Mouse (Mus musculus): ENCODE results near the gene Stx8. TPM values are rescaled to one million over a fixed set of nuclear protein-coding genes. Genes with fewer than 3 reads are reported as not detected.

The Stx8 gene
- polyA plus RNA-seq, 1 experiment from 2014 or later = 74.1 TPM

GRCm38 (mm10) chr11:68171973-68172647 is 206.1 kb downstream of the Stx8 start:
- Histone ChIP-seq H3K27me3 (no peaks in the 10 kb centered on the region), H3K4me2 (no peak overlapping the region), H3K9ac (no peak overlapping the region), H3K4me3 (no peak overlapping the region), H3K36me3 (peaks cover 3% of the 10 kb centered on the region; the same call in 1 of the 2 replicates), H3K4me1 (replicated peaks) (no peaks in the 10 kb centered on the region), H3K9me3 (no peaks in the 10 kb centered on the region), H3K27ac (no peak overlapping the region)
- WGBS = 84% methylated on average over 7 of the region's 7 CpGs
- no peak for ATAC-seq (ENCODE audit: low FRiP score)

- Histone ChIP-seq H3K36me3 (peaks cover 3% of the 10 kb centered on the region; the same call in 1 of the 2 replicates), H3K27ac (no peak overlapping the region), H3K27me3 (no peaks in the 10 kb centered on the region), H3K4me2 (no peak overlapping the region), H3K4me1 (replicated peaks) (peaks cover 3% of the 10 kb centered on the region), H3K9me3 (no peaks in the 10 kb centered on the region), H3K4me3 (no peak overlapping the region), H3K9ac (no peak overlapping the region)
- WGBS = 71% methylated on average over 4 of the region's 4 CpGs
- ATAC-seq (ENCODE audit: low FRiP score) = no peak
Measured at GRCm38 (mm10) chr11:68172648-68173045, 206.7 kb downstream of the Stx8 start.

- no peak for ATAC-seq (ENCODE audit: low FRiP score)
- WGBS = 86% methylated on average over 4 of the region's 4 CpGs
- no peak overlapping the region for H3K4me2 ChIP-seq
Measured at GRCm38 (mm10) chr11:68176550-68176949, 210.6 kb downstream of the Stx8 start.

GRCm38 (mm10) chr11:68177415-68177814 is 211.4 kb downstream of the Stx8 start:
- peaks cover 5% of the 10 kb centered on the region for H3K4me1 ChIP-seq (replicated peaks)
- 79% methylated on average over 7 of the region's 7 CpGs for WGBS
- H3K9ac ChIP-seq = no peak overlapping the region
- no peak for ATAC-seq (ENCODE audit: low FRiP score)
- H3K27me3 ChIP-seq = no peaks in the 10 kb centered on the region
- H3K4me3 ChIP-seq = no peak overlapping the region
- no peaks in the 10 kb centered on the region for H3K36me3 ChIP-seq
- H3K27ac ChIP-seq = no peak overlapping the region
- H3K9me3 ChIP-seq = no peaks in the 10 kb centered on the region
- no peak overlapping the region for H3K4me2 ChIP-seq

More at GRCm38 (mm10) chr11:68176550-68176949, 210.6 kb downstream of the Stx8 start:
- no peak overlapping the region for H3K9ac ChIP-seq
- H3K9me3 ChIP-seq = no peaks in the 10 kb centered on the region
- H3K4me1 ChIP-seq (replicated peaks) = peaks cover 5% of the 10 kb centered on the region
- H3K27me3 ChIP-seq = no peaks in the 10 kb centered on the region
- no peak overlapping the region for H3K4me3 ChIP-seq
- no peak overlapping the region for H3K27ac ChIP-seq
- no peaks in the 10 kb centered on the region for H3K36me3 ChIP-seq

- Histone ChIP-seq H3K9me3 (no peaks in the 10 kb centered on the region), H3K36me3 (no peaks in the 10 kb centered on the region), H3K4me3 (no peak overlapping the region), H3K9ac (no peak overlapping the region), H3K27ac (no peak overlapping the region), H3K27me3 (0 out of 2 replicates have a peak, but pooled peaks cover 9% of the 10 kb centered on the region), H3K4me1 (replicated peaks) (peaks cover 15% of the 10 kb centered on the region), H3K4me2 (no peak overlapping the region)
- 92% methylated on average over 3 of the region's 3 CpGs for WGBS
- ATAC-seq (ENCODE audit: low FRiP score) = no peak
Measured at GRCm38 (mm10) chr11:68185647-68186046, 219.7 kb downstream of the Stx8 start.

GRCm38 (mm10) chr11:68187242-68187641 is 221.2 kb downstream of the Stx8 start:
- no peaks in the 10 kb centered on the region for H3K36me3 ChIP-seq
- no peak overlapping the region for H3K27ac ChIP-seq
- ATAC-seq (ENCODE audit: low FRiP score) = no peak
- no peak overlapping the region for H3K4me3 ChIP-seq
- peaks cover 15% of the 10 kb centered on the region for H3K4me1 ChIP-seq (replicated peaks)
- 0 out of 2 replicates have a peak, but pooled peaks cover 9% of the 10 kb centered on the region for H3K27me3 ChIP-seq
- no peak overlapping the region for H3K9ac ChIP-seq
- H3K4me2 ChIP-seq = no peak overlapping the region
- WGBS = 73% methylated on average over 8 of the region's 8 CpGs
- no peaks in the 10 kb centered on the region for H3K9me3 ChIP-seq

- Histone ChIP-seq H3K4me2 (no peak overlapping the region), H3K4me1 (replicated peaks) (peaks cover 15% of the 10 kb centered on the region), H3K9me3 (no peaks in the 10 kb centered on the region), H3K36me3 (no peaks in the 10 kb centered on the region), H3K27me3 (0 out of 2 replicates have a peak, but pooled peaks cover 12% of the 10 kb centered on the region), H3K4me3 (no peak overlapping the region), H3K9ac (no peak overlapping the region), H3K27ac (peak overlapping the region; percentile 23; the same call in 1 of the 2 replicates)
- 62% methylated on average over 12 of the region's 12 CpGs for WGBS
- no peak for ATAC-seq (ENCODE audit: low FRiP score)
Measured at GRCm38 (mm10) chr11:68188695-68189201, 222.8 kb downstream of the Stx8 start.

- 84% methylated on average over 5 of the region's 5 CpGs for WGBS
- no peak overlapping the region for H3K4me3 ChIP-seq
- no peaks in the 10 kb centered on the region for H3K9me3 ChIP-seq
- H3K9ac ChIP-seq = no peak overlapping the region
- no peak for ATAC-seq (ENCODE audit: low FRiP score)
- peaks cover 30% of the 10 kb centered on the region for H3K4me1 ChIP-seq (replicated peaks)
- peaks cover 12% of the 10 kb centered on the region; the same call in 1 of the 2 replicates for H3K27me3 ChIP-seq
- H3K36me3 ChIP-seq = no peaks in the 10 kb centered on the region
- no peak overlapping the region for H3K4me2 ChIP-seq
- no peak overlapping the region for H3K27ac ChIP-seq
Measured at GRCm38 (mm10) chr11:68190849-68191248, 224.9 kb downstream of the Stx8 start.

GRCm38 (mm10) chr11:68195168-68195567 is 229.2 kb downstream of the Stx8 start:
- no peak overlapping the region for H3K9ac ChIP-seq

GRCm38 (mm10) chr11:68195693-68196176 is 229.7 kb downstream of the Stx8 start:
- H3K36me3 ChIP-seq = no peaks in the 10 kb centered on the region
- no peak overlapping the region for H3K4me2 ChIP-seq
- H3K4me1 ChIP-seq (replicated peaks) = peaks cover 36% of the 10 kb centered on the region
- WGBS = 63% methylated on average over 10 of the region's 10 CpGs
- no peak overlapping the region; the same call in 1 of the 2 replicates for H3K9ac ChIP-seq
- no peak for ATAC-seq (ENCODE audit: low FRiP score)
- peaks cover 6% of the 10 kb centered on the region; the same call in 1 of the 2 replicates for H3K27me3 ChIP-seq
- no peak overlapping the region for H3K4me3 ChIP-seq
- H3K9me3 ChIP-seq = no peaks in the 10 kb centered on the region
- peak overlapping the region; percentile 15; the same call in 1 of the 2 replicates for H3K27ac ChIP-seq

More at GRCm38 (mm10) chr11:68195168-68195567, 229.2 kb downstream of the Stx8 start:
- no peak overlapping the region for H3K4me3 ChIP-seq
- H3K27me3 ChIP-seq = peaks cover 6% of the 10 kb centered on the region; the same call in 1 of the 2 replicates
- H3K4me2 ChIP-seq = no peak overlapping the region
- ATAC-seq (ENCODE audit: low FRiP score) = no peak
- peaks cover 37% of the 10 kb centered on the region for H3K4me1 ChIP-seq (replicated peaks)
- no peak overlapping the region for H3K27ac ChIP-seq
- no peaks in the 10 kb centered on the region for H3K36me3 ChIP-seq
- 67% methylated on average over 6 of the region's 6 CpGs for WGBS
- H3K9me3 ChIP-seq = no peaks in the 10 kb centered on the region

- WGBS = 61% methylated on average over 6 of the region's 6 CpGs
- H3K9ac ChIP-seq = no peak overlapping the region
- H3K4me1 ChIP-seq (replicated peaks) = peaks cover 36% of the 10 kb centered on the region
- no peak for ATAC-seq (ENCODE audit: low FRiP score)
- H3K4me2 ChIP-seq = no peak overlapping the region
- H3K27ac ChIP-seq = no peak overlapping the region
- no peak overlapping the region for H3K4me3 ChIP-seq
- H3K36me3 ChIP-seq = no peaks in the 10 kb centered on the region
- H3K27me3 ChIP-seq = peaks cover 6% of the 10 kb centered on the region; the same call in 1 of the 2 replicates
- no peaks in the 10 kb centered on the region for H3K9me3 ChIP-seq
Measured at GRCm38 (mm10) chr11:68196566-68196965, 230.6 kb downstream of the Stx8 start.

GRCm38 (mm10) chr11:68197471-68197870 is 231.5 kb downstream of the Stx8 start:
- peaks cover 42% of the 10 kb centered on the region for H3K4me1 ChIP-seq (replicated peaks)
- no peaks in the 10 kb centered on the region for H3K36me3 ChIP-seq
- H3K27ac ChIP-seq = no peak overlapping the region
- 93% methylated on average over 11 of the region's 11 CpGs for WGBS
- no peak for ATAC-seq (ENCODE audit: low FRiP score)
- no peak overlapping the region for H3K9ac ChIP-seq
- no peak overlapping the region for H3K4me2 ChIP-seq
- no peaks in the 10 kb centered on the region for H3K9me3 ChIP-seq
- H3K27me3 ChIP-seq = peaks cover 6% of the 10 kb centered on the region; the same call in 1 of the 2 replicates
- H3K4me3 ChIP-seq = no peak overlapping the region

All from hindbrain, embryonic 13.5 days (tissue).